Mouse (Mus musculus): ENCODE results near the gene Tspo2. TPM values are rescaled to one million over a fixed set of nuclear protein-coding genes. Genes with fewer than 3 reads are reported as not detected.

Gene Tspo2
- polyA plus RNA-seq (2015; fragmentation: Nextera tagmentation; extraction: Ambion mirVana): 4.6 and 6.1 TPM in 2 replicates

DNA sequence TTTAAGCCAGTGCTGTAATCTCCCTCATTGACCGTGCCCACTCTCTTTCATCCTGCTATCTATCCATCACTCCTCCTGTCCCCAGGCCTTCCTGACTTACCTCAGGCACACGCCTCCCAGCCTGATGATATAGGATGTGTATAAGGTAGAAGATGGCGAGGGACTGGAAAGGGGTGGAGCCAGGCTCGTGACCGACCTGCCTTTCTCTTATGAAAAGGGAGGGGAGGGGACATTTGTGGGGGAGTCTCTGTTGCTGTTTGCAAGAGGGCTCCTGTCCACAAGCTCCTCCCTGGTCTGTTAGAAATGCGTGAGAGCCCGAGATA, at the start of gene Tspo2:
Tspo2 (minus strand) TSS at position 170 of the 323 bp plus-strand sequence.
- H3K4me1 ChIP-seq (ENCODE audit: control insufficient read depth, insufficient read depth, low read length): no peaks in the 10 kb centered on the region
- H3K27me3 ChIP-seq (ENCODE audit: control insufficient read depth, insufficient read depth, low read length): no peaks in the 10 kb centered on the region
- ATAC-seq (replicated peaks; ENCODE audit: extremely low read depth, insufficient read depth, low FRiP score): no peak
- H3K4me3 ChIP-seq (ENCODE audit: low read length): no peak within 1 kb of the TSS
- H3K9ac ChIP-seq (ENCODE audit: low read length): no peak within 1 kb of the TSS
- H3K36me3 ChIP-seq (ENCODE audit: control insufficient read depth, insufficient read depth): no peaks in the 10 kb centered on the region
- no peak within 1 kb of the TSS for H3K4me2 ChIP-seq (ENCODE audit: low read depth, low read length)
- H3K27ac ChIP-seq (ENCODE audit: low read length): no peak within 1 kb of the TSS
- H3K9me3 ChIP-seq (replicated peaks; ENCODE audit: control insufficient read depth, low read length): no peaks in the 10 kb centered on the region
- WGBS: 53% methylated on average over 7 of the region's 7 CpGs

DNA sequence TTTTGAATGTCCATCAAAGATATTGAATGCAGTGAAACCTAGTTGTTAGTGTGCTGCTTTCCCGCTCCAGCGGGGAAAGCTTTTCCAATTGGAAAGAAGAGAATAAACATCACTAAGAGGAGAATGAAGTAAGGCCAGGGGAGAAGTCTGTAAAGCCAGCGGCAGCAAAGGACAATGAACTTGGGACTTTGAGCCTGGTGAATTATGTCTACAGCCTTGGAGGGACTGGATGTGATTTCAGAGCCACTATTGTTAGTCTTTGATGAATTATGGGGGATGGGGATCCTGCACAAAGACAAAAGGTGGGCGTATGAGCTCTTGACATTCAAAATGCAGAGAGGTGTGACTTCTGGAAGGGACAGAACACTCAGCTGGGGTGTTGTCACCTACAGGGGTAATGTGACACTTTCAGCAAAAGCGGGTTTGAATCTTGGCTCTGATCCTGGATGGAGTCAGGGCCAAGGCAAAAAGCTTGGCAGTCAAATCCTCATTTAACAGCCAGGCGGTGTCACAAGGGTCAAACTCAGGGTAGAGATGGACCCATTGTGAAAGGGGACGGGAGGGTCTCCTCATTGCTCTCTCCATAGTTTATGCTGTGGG, 49.6 kb upstream of the Tspo2 start:
- no peak for ATAC-seq (replicated peaks; ENCODE audit: extremely low read depth, insufficient read depth, low FRiP score)
- Histone ChIP-seq H3K27ac (ENCODE audit: low read length) (no peak overlapping the region), H3K9ac (ENCODE audit: low read length) (no peak overlapping the region), H3K36me3 (ENCODE audit: control insufficient read depth, insufficient read depth) (no peaks in the 10 kb centered on the region), H3K9me3 (replicated peaks; ENCODE audit: control insufficient read depth, low read length) (no peaks in the 10 kb centered on the region), H3K27me3 (ENCODE audit: control insufficient read depth, insufficient read depth, low read length) (no peaks in the 10 kb centered on the region), H3K4me1 (ENCODE audit: control insufficient read depth, insufficient read depth, low read length) (no peaks in the 10 kb centered on the region), H3K4me3 (ENCODE audit: low read length) (no peak overlapping the region), H3K4me2 (ENCODE audit: low read depth, low read length) (no peak overlapping the region)
- WGBS: 69% methylated on average over 7 of the region's 7 CpGs

DNA sequence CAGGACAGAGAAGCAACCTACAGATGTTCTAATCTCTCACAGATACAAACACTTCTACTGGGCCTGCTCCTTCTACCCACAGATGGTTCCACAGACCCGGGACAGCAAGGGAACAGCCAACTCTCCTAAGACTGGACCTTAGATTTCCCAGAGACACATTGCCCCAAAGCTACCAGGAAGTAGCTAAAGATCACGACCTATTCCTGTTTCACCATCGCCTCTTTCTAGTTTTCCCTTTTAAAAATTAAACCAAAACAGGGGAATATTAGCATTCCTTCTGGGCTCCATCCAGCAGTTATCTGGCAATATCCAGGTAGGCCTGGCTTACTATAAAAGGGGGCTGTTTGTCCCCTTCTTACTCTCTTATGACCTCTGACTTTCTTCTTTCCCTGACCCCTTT, 46.7 kb upstream of the Tspo2 start:
- Histone ChIP-seq H3K36me3 (ENCODE audit: control insufficient read depth, insufficient read depth) (no peaks in the 10 kb centered on the region), H3K4me3 (ENCODE audit: low read length) (no peak overlapping the region), H3K9me3 (replicated peaks; ENCODE audit: control insufficient read depth, low read length) (no peaks in the 10 kb centered on the region), H3K9ac (ENCODE audit: low read length) (no peak overlapping the region), H3K4me2 (ENCODE audit: low read depth, low read length) (no peak overlapping the region), H3K27ac (ENCODE audit: low read length) (no peak overlapping the region), H3K27me3 (ENCODE audit: control insufficient read depth, insufficient read depth, low read length) (no peaks in the 10 kb centered on the region), H3K4me1 (ENCODE audit: control insufficient read depth, insufficient read depth, low read length) (no peaks in the 10 kb centered on the region)
- no peak for ATAC-seq (replicated peaks; ENCODE audit: extremely low read depth, insufficient read depth, low FRiP score)
- WGBS: 68% methylated on average over 3 of the region's 3 CpGs

DNA sequence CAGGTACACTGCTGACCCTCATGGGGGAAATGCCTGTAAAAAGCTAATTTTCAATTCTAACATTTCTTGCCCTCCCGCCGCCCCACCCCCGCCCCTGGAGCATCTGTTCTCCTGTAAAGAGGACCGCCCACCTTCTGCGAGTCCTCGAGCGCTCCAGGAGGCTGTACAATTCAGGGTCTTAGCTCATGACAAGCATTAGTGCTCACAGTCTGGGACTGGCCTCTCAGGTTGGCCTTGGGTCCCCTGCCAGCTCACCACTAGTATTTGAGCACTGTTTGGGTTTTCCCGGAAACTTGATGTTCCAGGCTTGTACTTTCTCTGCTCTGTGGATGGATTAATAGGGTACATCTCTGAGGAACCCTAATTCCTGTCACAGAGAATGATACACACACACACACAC, 42.7 kb upstream of the Tspo2 start:
- no peak overlapping the region for H3K9ac ChIP-seq (ENCODE audit: low read length)
- H3K36me3 ChIP-seq (ENCODE audit: control insufficient read depth, insufficient read depth): no peaks in the 10 kb centered on the region
- no peak overlapping the region for H3K27ac ChIP-seq (ENCODE audit: low read length)
- no peak for ATAC-seq (replicated peaks; ENCODE audit: extremely low read depth, insufficient read depth, low FRiP score)
- H3K27me3 ChIP-seq (ENCODE audit: control insufficient read depth, insufficient read depth, low read length): no peaks in the 10 kb centered on the region
- H3K4me3 ChIP-seq (ENCODE audit: low read length): no peak overlapping the region
- WGBS: 66% methylated on average over 8 of the region's 8 CpGs
- no peaks in the 10 kb centered on the region for H3K4me1 ChIP-seq (ENCODE audit: control insufficient read depth, insufficient read depth, low read length)
- H3K9me3 ChIP-seq (replicated peaks; ENCODE audit: control insufficient read depth, low read length): no peaks in the 10 kb centered on the region
- H3K4me2 ChIP-seq (ENCODE audit: low read depth, low read length): no peak overlapping the region

DNA sequence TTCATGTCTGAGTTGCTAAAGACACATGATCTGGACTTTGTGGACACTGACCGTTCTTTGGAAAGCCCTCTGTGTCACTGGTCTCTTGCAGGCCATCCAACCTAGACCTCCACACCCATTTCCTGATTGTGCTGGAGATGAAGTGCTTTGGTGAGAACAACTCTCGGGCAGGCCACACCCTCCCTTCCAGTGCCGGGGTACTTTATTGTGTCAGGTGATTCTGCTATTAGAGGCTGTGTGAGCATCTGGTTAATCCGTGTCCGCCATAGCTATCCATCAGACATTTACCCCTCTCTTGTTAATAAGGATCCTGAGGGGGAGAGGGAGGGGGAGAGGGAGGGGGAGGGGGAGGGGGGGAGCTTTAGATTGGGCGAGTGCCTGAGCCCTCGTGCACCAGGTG, 42.3 kb upstream of the Tspo2 start:
- Histone ChIP-seq H3K36me3 (ENCODE audit: control insufficient read depth, insufficient read depth) (no peaks in the 10 kb centered on the region), H3K4me1 (ENCODE audit: control insufficient read depth, insufficient read depth, low read length) (no peaks in the 10 kb centered on the region), H3K4me2 (ENCODE audit: low read depth, low read length) (no peak overlapping the region), H3K27me3 (ENCODE audit: control insufficient read depth, insufficient read depth, low read length) (no peaks in the 10 kb centered on the region), H3K9ac (ENCODE audit: low read length) (no peak overlapping the region), H3K4me3 (ENCODE audit: low read length) (no peak overlapping the region), H3K27ac (ENCODE audit: low read length) (no peak overlapping the region), H3K9me3 (replicated peaks; ENCODE audit: control insufficient read depth, low read length) (no peaks in the 10 kb centered on the region)
- no peak for ATAC-seq (replicated peaks; ENCODE audit: extremely low read depth, insufficient read depth, low FRiP score)
- 63% methylated on average over 7 of the region's 7 CpGs for WGBS

DNA sequence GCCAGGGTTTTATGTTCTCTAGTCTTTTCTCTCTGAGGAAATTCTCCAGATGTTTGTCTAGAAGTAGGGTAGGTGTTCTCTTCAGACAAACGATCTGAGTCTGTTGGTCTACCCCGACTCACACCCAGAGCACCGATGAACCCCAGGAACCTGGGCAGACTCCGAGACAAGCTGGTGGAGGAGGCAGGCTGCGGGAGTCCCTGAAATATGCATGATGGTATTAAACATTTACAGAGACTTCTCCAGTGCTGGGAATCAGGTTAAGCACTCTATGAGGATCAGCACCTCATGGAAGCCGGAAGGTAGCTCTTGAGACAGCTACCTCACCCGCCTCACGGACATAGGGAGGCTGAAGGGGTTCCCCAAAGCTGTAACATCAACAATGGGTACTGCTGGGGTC, 41.3 kb upstream of the Tspo2 start:
- no peaks in the 10 kb centered on the region for H3K27me3 ChIP-seq (ENCODE audit: control insufficient read depth, insufficient read depth, low read length)
- WGBS: 92% methylated on average over 8 of the region's 8 CpGs

DNA sequence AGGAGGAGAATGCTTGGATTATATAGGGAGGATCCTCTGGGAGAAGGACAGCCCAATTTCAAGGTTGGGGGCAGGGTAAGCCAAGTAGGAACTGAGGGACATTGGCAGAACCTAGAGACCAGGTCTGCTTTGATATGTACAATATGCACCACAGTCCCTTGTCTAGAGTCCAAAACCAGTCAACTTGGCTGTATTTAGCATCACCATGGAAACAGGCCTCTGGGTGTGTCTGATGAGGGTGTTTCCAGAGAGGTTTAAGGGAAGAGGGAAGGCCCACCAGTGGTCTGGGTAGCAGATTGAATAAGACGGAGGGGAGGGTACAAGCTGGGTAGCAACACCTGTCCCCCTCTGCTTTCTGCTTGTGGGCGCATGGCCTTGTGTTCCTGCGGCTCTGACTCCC, 38.1 kb upstream of the Tspo2 start:
- ATAC-seq (replicated peaks; ENCODE audit: extremely low read depth, insufficient read depth, low FRiP score): no peak
- no peak overlapping the region for H3K4me2 ChIP-seq (ENCODE audit: low read depth, low read length)
- no peaks in the 10 kb centered on the region for H3K27me3 ChIP-seq (ENCODE audit: control insufficient read depth, insufficient read depth, low read length)
- no peaks in the 10 kb centered on the region for H3K9me3 ChIP-seq (replicated peaks; ENCODE audit: control insufficient read depth, low read length)
- H3K4me3 ChIP-seq (ENCODE audit: low read length): no peak overlapping the region
- H3K27ac ChIP-seq (ENCODE audit: low read length): no peak overlapping the region
- no peak overlapping the region for H3K9ac ChIP-seq (ENCODE audit: low read length)
- WGBS: 87% methylated on average over 3 of the region's 3 CpGs
- H3K4me1 ChIP-seq (ENCODE audit: control insufficient read depth, insufficient read depth, low read length): no peaks in the 10 kb centered on the region
- H3K36me3 ChIP-seq (ENCODE audit: control insufficient read depth, insufficient read depth): no peaks in the 10 kb centered on the region

More for the DNA sequence above, 41.3 kb upstream of the Tspo2 start:
- H3K27ac ChIP-seq (ENCODE audit: low read length): no peak overlapping the region
- no peak for ATAC-seq (replicated peaks; ENCODE audit: extremely low read depth, insufficient read depth, low FRiP score)
- no peaks in the 10 kb centered on the region for H3K4me1 ChIP-seq (ENCODE audit: control insufficient read depth, insufficient read depth, low read length)
- H3K4me2 ChIP-seq (ENCODE audit: low read depth, low read length): no peak overlapping the region
- no peak overlapping the region for H3K4me3 ChIP-seq (ENCODE audit: low read length)
- H3K9ac ChIP-seq (ENCODE audit: low read length): no peak overlapping the region
- H3K36me3 ChIP-seq (ENCODE audit: control insufficient read depth, insufficient read depth): no peaks in the 10 kb centered on the region
- no peaks in the 10 kb centered on the region for H3K9me3 ChIP-seq (replicated peaks; ENCODE audit: control insufficient read depth, low read length)

DNA sequence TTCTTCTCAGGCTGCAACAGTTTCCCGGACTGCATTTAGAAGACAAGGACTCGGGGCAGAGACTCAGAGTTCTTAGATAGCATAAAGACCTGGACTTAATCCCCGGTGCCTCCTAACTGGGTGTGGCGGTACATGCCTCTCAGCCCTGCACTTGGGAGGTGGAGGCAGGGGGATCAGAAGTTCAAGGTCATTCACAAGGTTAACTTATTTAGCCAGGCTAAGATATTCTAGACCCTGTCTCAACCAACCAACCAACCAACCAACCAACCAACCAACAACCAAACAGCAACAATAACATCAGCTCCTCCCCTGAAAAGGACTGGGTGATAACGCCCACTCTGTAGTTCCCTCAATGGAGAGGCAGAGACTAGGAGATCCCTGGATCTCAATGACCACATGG, 32.9 kb upstream of the Tspo2 start:
- no peaks in the 10 kb centered on the region for H3K9me3 ChIP-seq (replicated peaks; ENCODE audit: control insufficient read depth, low read length)
- H3K4me3 ChIP-seq (ENCODE audit: low read length): no peak overlapping the region
- ATAC-seq (replicated peaks; ENCODE audit: extremely low read depth, insufficient read depth, low FRiP score): no peak
- H3K36me3 ChIP-seq (ENCODE audit: control insufficient read depth, insufficient read depth): no peaks in the 10 kb centered on the region
- H3K4me1 ChIP-seq (ENCODE audit: control insufficient read depth, insufficient read depth, low read length): no peaks in the 10 kb centered on the region
- no peak overlapping the region for H3K9ac ChIP-seq (ENCODE audit: low read length)
- H3K27me3 ChIP-seq (ENCODE audit: control insufficient read depth, insufficient read depth, low read length): no peaks in the 10 kb centered on the region
- WGBS: 76% methylated on average over 5 of the region's 5 CpGs
- no peak overlapping the region for H3K27ac ChIP-seq (ENCODE audit: low read length)
- no peak overlapping the region for H3K4me2 ChIP-seq (ENCODE audit: low read depth, low read length)

DNA sequence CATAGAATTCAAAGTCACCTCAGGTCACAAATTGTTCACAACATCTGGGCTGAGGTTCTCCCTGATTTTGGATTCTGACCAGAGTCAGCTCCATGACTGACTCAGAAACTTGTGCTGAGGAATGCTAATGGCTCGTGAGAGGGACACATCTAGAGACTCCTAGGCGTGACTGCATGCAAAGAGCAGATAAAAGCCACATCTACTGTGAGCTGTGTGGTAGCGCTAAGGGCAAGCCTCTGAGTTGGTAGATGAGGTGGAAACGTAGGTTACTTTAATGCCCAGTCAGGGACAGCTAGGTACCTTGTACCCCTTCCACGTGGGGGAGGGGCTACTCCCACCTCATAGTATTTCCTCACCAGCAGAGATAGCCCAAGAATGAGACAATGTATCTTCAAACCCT, 32.4 kb upstream of the Tspo2 start:
- no peaks in the 10 kb centered on the region for H3K9me3 ChIP-seq (replicated peaks; ENCODE audit: control insufficient read depth, low read length)
- H3K9ac ChIP-seq (ENCODE audit: low read length): no peak overlapping the region
- H3K4me2 ChIP-seq (ENCODE audit: low read depth, low read length): no peak overlapping the region
- H3K4me3 ChIP-seq (ENCODE audit: low read length): no peak overlapping the region
- 69% methylated on average over 5 of the region's 5 CpGs for WGBS
- H3K4me1 ChIP-seq (ENCODE audit: control insufficient read depth, insufficient read depth, low read length): no peaks in the 10 kb centered on the region
- no peaks in the 10 kb centered on the region for H3K36me3 ChIP-seq (ENCODE audit: control insufficient read depth, insufficient read depth)
- no peak for ATAC-seq (replicated peaks; ENCODE audit: extremely low read depth, insufficient read depth, low FRiP score)
- no peak overlapping the region for H3K27ac ChIP-seq (ENCODE audit: low read length)
- no peaks in the 10 kb centered on the region for H3K27me3 ChIP-seq (ENCODE audit: control insufficient read depth, insufficient read depth, low read length)

DNA sequence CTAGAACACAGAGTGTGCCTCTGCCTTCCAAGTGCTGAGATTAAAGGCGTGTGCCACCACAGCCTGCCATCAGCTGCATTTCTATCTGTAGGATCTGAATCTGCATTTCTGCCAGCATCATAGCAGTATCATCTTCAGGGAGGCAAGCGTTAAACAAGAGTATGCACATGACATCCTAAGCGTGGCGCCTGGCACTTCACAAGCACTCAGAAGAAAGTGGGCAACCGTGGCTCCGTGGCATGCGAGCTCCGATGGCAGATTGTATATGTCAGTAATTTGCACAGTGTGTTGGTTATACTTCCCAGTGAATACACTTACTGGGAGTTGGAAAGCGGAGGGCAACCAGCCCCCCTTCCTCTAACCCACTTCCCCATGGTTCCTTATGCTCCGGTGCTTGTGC, 28.6 kb upstream of the Tspo2 start:
- Histone ChIP-seq H3K9me3 (replicated peaks; ENCODE audit: control insufficient read depth, low read length) (no peaks in the 10 kb centered on the region), H3K27ac (ENCODE audit: low read length) (no peak overlapping the region), H3K36me3 (ENCODE audit: control insufficient read depth, insufficient read depth) (no peaks in the 10 kb centered on the region), H3K4me1 (ENCODE audit: control insufficient read depth, insufficient read depth, low read length) (no peaks in the 10 kb centered on the region), H3K4me2 (ENCODE audit: low read depth, low read length) (no peak overlapping the region), H3K9ac (ENCODE audit: low read length) (no peak overlapping the region), H3K4me3 (ENCODE audit: low read length) (no peak overlapping the region), H3K27me3 (ENCODE audit: control insufficient read depth, insufficient read depth, low read length) (no peaks in the 10 kb centered on the region)
- WGBS: 79% methylated on average over 10 of the region's 10 CpGs
- ATAC-seq (replicated peaks; ENCODE audit: extremely low read depth, insufficient read depth, low FRiP score): no peak
